Mouse (Mus musculus): ENCODE results near the gene Ccdc6.

DNA sequence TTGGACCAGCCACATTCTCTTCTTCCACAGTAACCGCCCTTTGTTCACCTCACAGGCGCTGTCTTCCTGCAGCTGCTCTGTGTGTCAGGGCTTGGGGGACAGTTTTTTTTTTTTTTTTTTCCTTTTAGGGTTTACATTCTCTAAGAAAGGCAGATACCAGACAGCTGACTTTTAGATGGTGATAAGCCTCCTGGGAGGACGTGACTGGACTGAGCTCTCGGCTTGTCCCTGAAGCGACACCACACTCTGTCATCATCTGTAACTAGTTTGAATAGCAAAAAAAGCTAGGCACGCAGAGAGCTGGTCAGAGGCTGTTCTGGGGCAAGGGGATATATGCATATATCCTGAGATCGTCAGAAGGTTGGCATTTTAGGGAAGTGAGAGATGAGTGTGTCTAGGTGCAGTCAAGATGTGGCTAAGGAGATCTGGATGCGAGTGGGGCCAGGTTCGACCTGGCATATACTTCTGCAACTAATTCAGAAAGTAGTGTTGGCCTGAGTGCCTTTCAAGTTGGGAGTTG, 23.0 kb downstream of the Ccdc6 start:
- no peak for TF ChIP-seq CTCF (IDR thresholded peaks at IDR 0.05; ENCODE audit: low read depth)
- no peak for TF ChIP-seq EP300 (optimal IDR thresholded peaks at IDR 0.05)

Data from stomach, postnatal 0 days (tissue).